In genomic region chr4:106704416-106704815, GRCm38 (mm10) we compare ENCODE assay signal across 8 mouse cellular contexts. TPM values are rescaled to one million over a fixed set of nuclear protein-coding genes. Genes with fewer than 3 reads are reported as not detected.
A peak's percentile ranks its signal among the peaks of the same experiment; 100 is the strongest.
DNase-seq lines count a peak whose midpoint lies in the region; ATAC-seq and TF ChIP-seq lines count a peak whose summit lies in the region.

No protein-coding gene starts in this region.

- H3K27ac ChIP-seq in intestine, embryonic 15.5 days, result no peak overlapping the region
- no peak overlapping the region for H3K27ac ChIP-seq in intestine, postnatal 0 days (ENCODE audit: low read depth, low read length)
- H3K27ac ChIP-seq in heart, embryonic 11.5 days (ENCODE audit: low read depth, low read length), result no peak overlapping the region

- no peak for TF ChIP-seq CTCF in intestine, postnatal 0 days (IDR thresholded peaks at IDR 0.05; ENCODE audit: low read depth)

- peaks cover 23% of the 10 kb centered on the region for H3K4me1 ChIP-seq in intestine, embryonic 15.5 days (replicated peaks)
- H3K4me1 ChIP-seq in intestine, postnatal 0 days (replicated peaks; ENCODE audit: control insufficient read depth, insufficient read depth, low read length), result peaks cover 2% of the 10 kb centered on the region; the same call in 1 of the 2 replicates
- peaks cover 6% of the 10 kb centered on the region; the same call in 1 of the 2 replicates for H3K4me1 ChIP-seq in heart, embryonic 11.5 days (ENCODE audit: control insufficient read depth, insufficient read depth, low read length)

- no peaks in the 10 kb centered on the region for H3K27me3 ChIP-seq in intestine, embryonic 15.5 days (replicated peaks)
- H3K27me3 ChIP-seq in intestine, postnatal 0 days (replicated peaks; ENCODE audit: control insufficient read depth, insufficient read depth, low read length), result no peaks in the 10 kb centered on the region
- H3K27me3 ChIP-seq in heart, embryonic 11.5 days (ENCODE audit: control insufficient read depth, insufficient read depth, low read length), result peaks cover 17% of the 10 kb centered on the region

- H3K9ac ChIP-seq in intestine, embryonic 15.5 days, result 0 out of 2 replicates have a peak overlapping the region, but pooled peaks have one; percentile 0
- H3K9ac ChIP-seq in intestine, postnatal 0 days (ENCODE audit: low read depth, low read length), result no peak overlapping the region
- H3K9ac ChIP-seq in heart, embryonic 11.5 days (ENCODE audit: low read depth, low read length), result no peak overlapping the region

- ATAC-seq in intestine, embryonic 15.5 days, result no peak
- ATAC-seq in intestine, postnatal 0 days, result no peak
- ATAC-seq in heart, embryonic 11.5 days (replicated peaks; ENCODE audit: insufficient number of reproducible peaks, low FRiP score, low TSS enrichment), result no peak

- 60% methylated on average over 11 of the region's 11 CpGs for WGBS in intestine, embryonic 15.5 days
- 58% methylated on average over 11 of the region's 11 CpGs for WGBS in intestine, postnatal 0 days
- 73% methylated on average over 11 of the region's 11 CpGs for WGBS in heart, embryonic 11.5 days (ENCODE audit: insufficient replicate concordance)

- H3K9me3 ChIP-seq in intestine, embryonic 15.5 days, result no peaks in the 10 kb centered on the region
- H3K9me3 ChIP-seq in intestine, postnatal 0 days (ENCODE audit: control insufficient read depth), result no peaks in the 10 kb centered on the region
- H3K9me3 ChIP-seq in heart, embryonic 11.5 days (replicated peaks; ENCODE audit: control insufficient read depth, low read length), result no peaks in the 10 kb centered on the region

- DNase-seq in frontal cortex, adult 2 months (ENCODE audit: extremely low spot score in 1 of 2, low spot score in 1 of 2), result peak; percentile 40 to 73
- peak; percentile 66 to 68 for DNase-seq in layer of hippocampus, adult 8-10 months (ENCODE audit: low spot score in 2 of 2)
- DNase-seq in right cerebral cortex, adult 2 months (ENCODE audit: low spot score in 2 of 2), result peak; percentile 55 to 72
- no peak for DNase-seq in adrenal gland, adult 2 months
- DNase-seq in liver, result no peak

- no peak overlapping the region for H3K4me3 ChIP-seq in intestine, embryonic 15.5 days (replicated peaks)
- H3K4me3 ChIP-seq in intestine, postnatal 0 days (ENCODE audit: low read depth, low read length), result no peak overlapping the region
- no peak overlapping the region for H3K4me3 ChIP-seq in heart, embryonic 11.5 days (ENCODE audit: low read depth, low read length)

- no peak overlapping the region for H3K4me2 ChIP-seq in intestine, embryonic 15.5 days (replicated peaks)
- no peak overlapping the region for H3K4me2 ChIP-seq in intestine, postnatal 0 days (replicated peaks; ENCODE audit: low read depth)
- no peak overlapping the region for H3K4me2 ChIP-seq in heart, embryonic 11.5 days

- H3K36me3 ChIP-seq in intestine, embryonic 15.5 days, result no peaks in the 10 kb centered on the region
- H3K36me3 ChIP-seq in intestine, postnatal 0 days (ENCODE audit: control insufficient read depth, insufficient read depth), result no peaks in the 10 kb centered on the region
- no peaks in the 10 kb centered on the region for H3K36me3 ChIP-seq in heart, embryonic 11.5 days (ENCODE audit: control insufficient read depth, insufficient read depth, low read length)

RNA-seq across cellular contexts. Expression of gene Ttc4, which starts 25.7 kb away (rescaled TPM):
- 72.0 and 73.4 TPM in 2 replicates for polyA plus RNA-seq in intestine, embryonic 15.5 days (2015; fragmentation: Nextera tagmentation; extraction: Ambion mirVana)
- 29.7 and 35.0 TPM in 2 replicates for polyA plus RNA-seq in intestine, postnatal 0 days (2015; fragmentation: Nextera tagmentation; extraction: Ambion mirVana)
- polyA plus RNA-seq in frontal cortex, adult 2 months (2012; rRNA removed), result 125 and 144 TPM in 2 replicates
- total RNA-seq in layer of hippocampus, adult 8-10 months (2022), result 10 to 100 TPM; 37.4 to 64.6 (median 50.1) TPM
- polyA plus RNA-seq in heart, embryonic 11.5 days (2014; fragmentation: Nextera tagmentation; extraction: Ambion mirVana), result 54.2 and 62.5 TPM in 2 replicates
- 10 to 100 TPM; 21.2 to 27.5 TPM for total RNA-seq in adrenal gland, adult 2 months (2021)
- 28.3 and 28.6 TPM in 2 replicates for polyA plus RNA-seq in adrenal gland, adult 2 months (2012; rRNA removed)

RNA-seq across cellular contexts. Expression of gene Mroh7, which starts 26.3 kb away (rescaled TPM):
- polyA plus RNA-seq in intestine, embryonic 15.5 days (2015; fragmentation: Nextera tagmentation; extraction: Ambion mirVana), result 0.16 and 0.38 TPM in 2 replicates
- polyA plus RNA-seq in intestine, postnatal 0 days (2015; fragmentation: Nextera tagmentation; extraction: Ambion mirVana), result 0.33 TPM in 2 replicates
- polyA plus RNA-seq in frontal cortex, adult 2 months (2012; rRNA removed), result 10.2 and 11.0 TPM in 2 replicates
- total RNA-seq in layer of hippocampus, adult 8-10 months (2022), result 1 to 10 TPM; 4.4 to 4.6 (median 4.5) TPM
- polyA plus RNA-seq in heart, embryonic 11.5 days (2014; fragmentation: Nextera tagmentation; extraction: Ambion mirVana), result 0.17 and 0.38 TPM in 2 replicates
- 1 to 10 TPM in 1 of 2 experiments, under 1 TPM in 1; 0.83 to 1.4 TPM for total RNA-seq in adrenal gland, adult 2 months (2021)
- 3.1 and 5.1 TPM in 2 replicates for polyA plus RNA-seq in adrenal gland, adult 2 months (2012; rRNA removed)

RNA-seq across cellular contexts. Expression of gene Fam151a, which starts 29.3 kb away (rescaled TPM):
- 1.2 and 1.3 TPM in 2 replicates for polyA plus RNA-seq in intestine, embryonic 15.5 days (2015; fragmentation: Nextera tagmentation; extraction: Ambion mirVana)
- polyA plus RNA-seq in intestine, postnatal 0 days (2015; fragmentation: Nextera tagmentation; extraction: Ambion mirVana), result 0.25 and 0.31 TPM in 2 replicates
- 0.11 TPM in 1 of 2 replicates, not detected in the other for polyA plus RNA-seq in frontal cortex, adult 2 months (2012; rRNA removed)
- not detected for total RNA-seq in layer of hippocampus, adult 8-10 months (2022)
- polyA plus RNA-seq in heart, embryonic 11.5 days (2014; fragmentation: Nextera tagmentation; extraction: Ambion mirVana), result 0.11 TPM in 1 of 2 replicates, not detected in the other
- under 1 TPM; 0.23 to 0.45 TPM for total RNA-seq in adrenal gland, adult 2 months (2021)
- 0.18 TPM in 1 of 2 replicates, not detected in the other for polyA plus RNA-seq in adrenal gland, adult 2 months (2012; rRNA removed)

RNA-seq across cellular contexts. Expression of gene Pars2, which starts 53.5 kb away (rescaled TPM):
- polyA plus RNA-seq in intestine, embryonic 15.5 days (2015; fragmentation: Nextera tagmentation; extraction: Ambion mirVana), result 14.5 and 15.0 TPM in 2 replicates
- polyA plus RNA-seq in intestine, postnatal 0 days (2015; fragmentation: Nextera tagmentation; extraction: Ambion mirVana), result 6.7 TPM in 2 replicates
- polyA plus RNA-seq in frontal cortex, adult 2 months (2012; rRNA removed), result 10.4 and 10.9 TPM in 2 replicates
- total RNA-seq in layer of hippocampus, adult 8-10 months (2022), result 1 to 10 TPM; 5.1 to 9.5 (median 8.5) TPM
- polyA plus RNA-seq in heart, embryonic 11.5 days (2014; fragmentation: Nextera tagmentation; extraction: Ambion mirVana), result 11.3 and 12.2 TPM in 2 replicates
- 1 to 10 TPM; 3.6 to 8.9 TPM for total RNA-seq in adrenal gland, adult 2 months (2021)
- 5.2 and 10.3 TPM in 2 replicates for polyA plus RNA-seq in adrenal gland, adult 2 months (2012; rRNA removed)

Comparison
In these comparisons a context has a peak if more than half of its experiments do, and no peak if none do; other contexts are left out.
1. DNase-seq: peak in frontal cortex, adult 2 months (2 of 2), layer of hippocampus, adult 8-10 months (2 of 2) and right cerebral cortex, adult 2 months (2 of 2); none in adrenal gland, adult 2 months (single experiment) and liver (single experiment).